Comparison of ENCODE assay signal across 10 mouse cellular contexts in genomic region chr6:120970939-120971796, GRCm38 (mm10). TPM values are rescaled to one million over a fixed set of nuclear protein-coding genes. Genes with fewer than 3 reads are reported as not detected.
DNase-seq lines count a peak whose midpoint lies in the region; ATAC-seq and TF ChIP-seq lines count a peak whose summit lies in the region.
"Had no signal": no experiment of that assay in that cellular context is flagged by ENCODE, and none has a peak within 500 bp of the region (broad histone marks: within the 10 kb centered on the region; RNA-seq: fewer than 3 reads in every experiment).

No protein-coding gene starts in this region.

- TF ChIP-seq EP300 in liver, postnatal 0 days (IDR thresholded peaks at IDR 0.05; ENCODE audit: low read depth): no peak

- peaks cover 24% of the 10 kb centered on the region for H3K36me3 ChIP-seq in liver, postnatal 0 days (replicated peaks; ENCODE audit: insufficient read depth, low read length)
- H3K36me3 ChIP-seq in liver, embryonic 11.5 days (ENCODE audit: control insufficient read depth, insufficient read depth, low read length): peaks cover 22% of the 10 kb centered on the region
- H3K36me3 ChIP-seq in midbrain, embryonic 16.5 days (ENCODE audit: control insufficient read depth, insufficient read depth, low read length): peaks cover 22% of the 10 kb centered on the region

- no peak overlapping the region for H3K4me2 ChIP-seq in liver, postnatal 0 days (ENCODE audit: low read depth, low read length)
- no peak overlapping the region for H3K4me2 ChIP-seq in liver, embryonic 11.5 days
- H3K4me2 ChIP-seq in midbrain, embryonic 16.5 days (ENCODE audit: low read length): no peak overlapping the region

- TF ChIP-seq CTCF in liver, postnatal 0 days (IDR thresholded peaks at IDR 0.05; ENCODE audit: low read depth): no peak

- intact Hi-C loops in heart, postnatal 14 days (cut with DNase I): loop anchor here (1.0 to 5.0 kb wide), 3 partner anchors 41 to 207 kb away; partner anchors contain the start of gene Mical3

- no peak overlapping the region for H3K9ac ChIP-seq in liver, postnatal 0 days (replicated peaks)
- no peak overlapping the region for H3K9ac ChIP-seq in liver, embryonic 11.5 days (ENCODE audit: low read depth, low read length)
- no peak overlapping the region for H3K9ac ChIP-seq in midbrain, embryonic 16.5 days (ENCODE audit: low read depth, low read length)

- ATAC-seq in cerebellum, adult (ENCODE audit: insufficient number of reproducible peaks, low FRiP score, low TSS enrichment): 0 out of 2 replicates have a peak, but pooled peaks have one; percentile 39
- ATAC-seq in liver, postnatal 0 days: 0 out of 2 replicates have a peak, but pooled peaks have one; percentile 13
- ATAC-seq in liver, embryonic 11.5 days (replicated peaks; ENCODE audit: low FRiP score): no peak
- ATAC-seq in granulocyte monocyte progenitor cell, adult 5-6 weeks (replicated peaks; ENCODE audit: poor library complexity, severe bottlenecking): peak; percentile 6; the same call in 1 of the 2 replicates
- ATAC-seq in midbrain, embryonic 16.5 days: peak; percentile 54

- 62% methylated on average over 8 of the region's 8 CpGs for WGBS in liver, postnatal 0 days (ENCODE audit: insufficient replicate concordance)
- 69% methylated on average over 8 of the region's 8 CpGs for WGBS in liver, embryonic 11.5 days
- WGBS in midbrain, embryonic 16.5 days: 69% methylated on average over 8 of the region's 8 CpGs

- H3K4me3 ChIP-seq in liver, postnatal 0 days (ENCODE audit: low read depth, low read length): no peak overlapping the region
- H3K4me3 ChIP-seq in liver, embryonic 11.5 days (ENCODE audit: low read depth, low read length): no peak overlapping the region
- no peak overlapping the region for H3K4me3 ChIP-seq in midbrain, embryonic 16.5 days (ENCODE audit: low read depth, low read length)
- H3K4me3 ChIP-seq: layer of hippocampus, adult 2 months had no signal

- no peaks in the 10 kb centered on the region for H3K27me3 ChIP-seq in liver, postnatal 0 days (ENCODE audit: insufficient read depth, low read length)
- H3K27me3 ChIP-seq in liver, embryonic 11.5 days (replicated peaks; ENCODE audit: control insufficient read depth, insufficient read depth, low read length): no peaks in the 10 kb centered on the region
- H3K27me3 ChIP-seq in midbrain, embryonic 16.5 days (ENCODE audit: control insufficient read depth, insufficient read depth, low read depth, low read length): no peaks in the 10 kb centered on the region

- H3K27ac ChIP-seq in liver, postnatal 0 days (ENCODE audit: low read depth): no peak overlapping the region
- H3K27ac ChIP-seq in liver, embryonic 11.5 days (ENCODE audit: low read depth, low read length): no peak overlapping the region
- H3K27ac ChIP-seq in midbrain, embryonic 16.5 days (ENCODE audit: low read length): no peak overlapping the region
- H3K27ac ChIP-seq: layer of hippocampus, adult 2 months; macrophage had no signal

- H3K9me3 ChIP-seq in liver, postnatal 0 days (ENCODE audit: low read length): no peaks in the 10 kb centered on the region
- no peaks in the 10 kb centered on the region for H3K9me3 ChIP-seq in liver, embryonic 11.5 days (ENCODE audit: control insufficient read depth, low read length)
- no peaks in the 10 kb centered on the region for H3K9me3 ChIP-seq in midbrain, embryonic 16.5 days (replicated peaks; ENCODE audit: control insufficient read depth, low read length, poor library complexity, severe bottlenecking)

- DNase-seq in cerebellum, adult 18-20 months: no peak
- DNase-seq in liver, postnatal 0 days: no peak
- no peak for DNase-seq in liver, embryonic 11.5 days (ENCODE audit: low spot score)
- DNase-seq in heart, postnatal 14 days: no peak
- DNase-seq in adrenal gland, postnatal 25 days: no peak

- no peaks in the 10 kb centered on the region for H3K4me1 ChIP-seq in liver, postnatal 0 days (ENCODE audit: insufficient read depth)
- H3K4me1 ChIP-seq in liver, embryonic 11.5 days (replicated peaks; ENCODE audit: control insufficient read depth, insufficient read depth, low read length): no peaks in the 10 kb centered on the region
- H3K4me1 ChIP-seq in midbrain, embryonic 16.5 days (ENCODE audit: control insufficient read depth, insufficient read depth, low read length): no peaks in the 10 kb centered on the region

RNA-seq across cellular contexts. Expression of gene Bid, which starts 54.5 kb away (rescaled TPM):
- 24.6 and 24.7 TPM in 2 replicates for polyA plus RNA-seq in liver, postnatal 0 days (2015; fragmentation: Nextera tagmentation; extraction: Ambion mirVana)
- 48.2 and 51.5 TPM in 2 replicates for polyA plus RNA-seq in liver, embryonic 11.5 days (2014; fragmentation: Nextera tagmentation; extraction: Ambion mirVana)
- 90.9 and 98.7 TPM in 2 replicates for total RNA-seq in granulocyte monocyte progenitor cell, adult 5-6 weeks (2014; fragmentation: Nextera tagmentation)
- total RNA-seq in granulocyte monocyte progenitor cell, adult 5-6 weeks (2017): 64.6 and 66.4 TPM in 2 replicates
- polyA plus RNA-seq in midbrain, embryonic 16.5 days (2015; fragmentation: Nextera tagmentation; extraction: Ambion mirVana): 49.3 and 51.5 TPM in 2 replicates
- total RNA-seq in heart, postnatal 14 days (2021): 1 to 10 TPM; 1.6 to 2.1 TPM
- 6.5 and 8.4 TPM in 2 replicates for total RNA-seq in adrenal gland, postnatal 25 days (2021)
